Comparison of ENCODE assay signal across 24 mouse cellular contexts in the genomic region with DNA sequence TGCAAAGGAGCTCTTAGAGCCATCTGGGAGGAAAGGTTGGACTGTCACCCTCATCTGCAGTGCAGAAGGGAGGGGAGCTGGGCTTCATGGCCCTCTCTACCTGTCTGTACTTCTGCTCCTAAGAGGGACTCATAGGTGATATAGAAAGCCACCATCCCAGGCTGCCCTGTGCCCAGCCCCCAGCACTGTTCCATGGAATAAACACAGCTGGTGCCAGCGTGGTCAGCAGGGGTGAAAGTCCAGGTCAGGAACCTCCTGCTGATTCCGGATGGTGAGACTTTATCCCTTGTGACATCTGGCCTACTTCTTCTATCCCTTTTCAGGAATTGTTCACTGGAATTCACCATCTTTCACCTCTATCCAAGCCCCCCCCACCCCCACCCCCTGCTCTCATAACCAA. TPM values are rescaled to one million over a fixed set of nuclear protein-coding genes. Genes with fewer than 3 reads are reported as not detected.
DNase-seq lines count a peak whose midpoint lies in the region; ATAC-seq and TF ChIP-seq lines count a peak whose summit lies in the region.
"Had no signal": no experiment of that assay in that cellular context is flagged by ENCODE, and none has a peak within 500 bp of the region (broad histone marks: within the 10 kb centered on the region; RNA-seq: fewer than 3 reads in every experiment).

No protein-coding gene starts in this region.

- no peaks in the 10 kb centered on the region for H3K36me3 ChIP-seq in kidney, adult 2 months (ENCODE audit: control insufficient read depth, insufficient read depth, low read length)
- no peaks in the 10 kb centered on the region for H3K36me3 ChIP-seq in kidney, embryonic 14.5 days (ENCODE audit: control insufficient read depth, insufficient read depth, low read length)
- no peaks in the 10 kb centered on the region for H3K36me3 ChIP-seq in liver, embryonic 13.5 days
- H3K36me3 ChIP-seq: embryonic facial prominence, embryonic 12.5 days; heart, embryonic 15.5 days; limb, embryonic 15.5 days; lung, embryonic 15.5 days; midbrain, embryonic 13.5 days had no signal

- no peak overlapping the region for H3K9ac ChIP-seq in kidney, embryonic 14.5 days (ENCODE audit: low read depth, low read length)
- no peak overlapping the region for H3K9ac ChIP-seq in liver, embryonic 13.5 days
- H3K9ac ChIP-seq: embryonic facial prominence, embryonic 12.5 days; heart, embryonic 15.5 days; limb, embryonic 15.5 days; lung, embryonic 15.5 days; midbrain, embryonic 13.5 days had no signal

- no peak overlapping the region for H3K4me2 ChIP-seq in kidney, embryonic 14.5 days (replicated peaks; ENCODE audit: low read depth, low read length)
- H3K4me2 ChIP-seq in liver, embryonic 13.5 days, result no peak overlapping the region
- H3K4me2 ChIP-seq: embryonic facial prominence, embryonic 12.5 days; heart, embryonic 15.5 days; limb, embryonic 15.5 days; lung, embryonic 15.5 days; midbrain, embryonic 13.5 days had no signal

- WGBS in kidney, adult 2 months, result 40% methylated on average over 2 of the region's 2 CpGs
- 26% methylated on average over 2 of the region's 2 CpGs for WGBS in kidney, embryonic 14.5 days
- WGBS in liver, embryonic 13.5 days (ENCODE audit: insufficient replicate concordance), result 49% methylated on average over 2 of the region's 2 CpGs

- no peak for ATAC-seq in kidney, embryonic 14.5 days (ENCODE audit: low FRiP score, low TSS enrichment)
- peak; percentile 32; the same call in 1 of the 2 replicates for ATAC-seq in liver, embryonic 13.5 days (ENCODE audit: low read depth)
- ATAC-seq: activated CD4-positive, CD25-positive, alpha-beta regulatory T cell, adult 4 months; hindbrain, embryonic 16.5 days; midbrain, embryonic 13.5 days had no signal

- H3K4me1 ChIP-seq in kidney, adult 2 months (ENCODE audit: control insufficient read depth, insufficient read depth, low read length), result peaks cover 36% of the 10 kb centered on the region
- H3K4me1 ChIP-seq in kidney, embryonic 14.5 days (ENCODE audit: control insufficient read depth, insufficient read depth, low read length), result peaks cover 39% of the 10 kb centered on the region
- peaks cover 36% of the 10 kb centered on the region for H3K4me1 ChIP-seq in liver, embryonic 13.5 days (replicated peaks)

- H3K27ac ChIP-seq in kidney, adult 2 months (ENCODE audit: insufficient read depth, low read depth, low read length), result peak overlapping the region; percentile 39; the same call in 1 of the 2 replicates
- no peak overlapping the region for H3K27ac ChIP-seq in kidney, embryonic 14.5 days (ENCODE audit: low read depth, low read length)
- no peak overlapping the region for H3K27ac ChIP-seq in liver, embryonic 13.5 days
- H3K27ac ChIP-seq: embryonic facial prominence, embryonic 12.5 days; heart, embryonic 15.5 days; left cerebral cortex, adult 2 months; limb, embryonic 15.5 days; lung, embryonic 15.5 days; midbrain, embryonic 13.5 days had no signal

- TF ChIP-seq CTCF in kidney, adult 2 months (conservative IDR thresholded peaks at IDR 0.05; ENCODE audit: insufficient read depth, insufficient read length, low read depth, low read length), result no peak

- peak; percentile 94 for DNase-seq in kidney, adult 2 months
- DNase-seq in kidney, adult 9 months, result peak; percentile 92
- peak; percentile 79 for DNase-seq in kidney, postnatal 10 days
- DNase-seq in liver, embryonic 13.5 days, result no peak
- no peak for DNase-seq in T-cell, adult 2 months (ENCODE audit: low spot score)
- DNase-seq in retina, embryonic 14.5 days (ENCODE audit: low spot score), result no peak
- DNase-seq: adrenal gland, adult 8-10 months; cerebellum, adult 11-12 months; cerebellum, postnatal 10 days; heart, postnatal 36 days; lung, postnatal 36 days; thymus, postnatal 25 days had no signal

- no peak overlapping the region for H3K4me3 ChIP-seq in kidney, adult 2 months (ENCODE audit: insufficient read depth, low read depth, low read length)
- no peak overlapping the region for H3K4me3 ChIP-seq in kidney, embryonic 14.5 days (ENCODE audit: low read length)
- H3K4me3 ChIP-seq in liver, embryonic 13.5 days (replicated peaks), result no peak overlapping the region
- H3K4me3 ChIP-seq: embryonic facial prominence, embryonic 12.5 days; heart, embryonic 15.5 days; left cerebral cortex, adult 2 months; limb, embryonic 15.5 days; lung, embryonic 15.5 days; megakaryocyte, embryonic 14.5 days; midbrain, embryonic 13.5 days had no signal

- H3K27me3 ChIP-seq in kidney, adult 2 months (replicated peaks; ENCODE audit: control insufficient read depth, insufficient read depth, low read length), result no peaks in the 10 kb centered on the region
- H3K27me3 ChIP-seq in kidney, embryonic 14.5 days (ENCODE audit: control insufficient read depth, insufficient read depth, low read length), result peaks cover 31% of the 10 kb centered on the region
- peaks cover 52% of the 10 kb centered on the region for H3K27me3 ChIP-seq in liver, embryonic 13.5 days
- H3K27me3 ChIP-seq: midbrain, embryonic 13.5 days had no signal

- no peaks in the 10 kb centered on the region for H3K9me3 ChIP-seq in kidney, embryonic 14.5 days (ENCODE audit: control insufficient read depth, low read length)
- no peaks in the 10 kb centered on the region for H3K9me3 ChIP-seq in liver, embryonic 13.5 days (replicated peaks)
- H3K9me3 ChIP-seq: embryonic facial prominence, embryonic 12.5 days; heart, embryonic 15.5 days; limb, embryonic 15.5 days; lung, embryonic 15.5 days; midbrain, embryonic 13.5 days had no signal

- no peak for TF ChIP-seq POLR2A in kidney, adult 2 months (IDR thresholded peaks at IDR 0.05; ENCODE audit: low read depth, low read length)

RNA-seq across cellular contexts. Expression of gene Pck1, which starts 17.2 kb away (rescaled TPM):
- polyA plus RNA-seq in kidney, adult 2 months (2012; rRNA removed), result 648 and 871 TPM in 2 replicates
- 0.60 and 3.0 TPM in 2 replicates for polyA plus RNA-seq in kidney, embryonic 14.5 days (2014; fragmentation: Nextera tagmentation; extraction: Ambion mirVana)
- polyA plus RNA-seq in liver, embryonic 13.5 days (2015; fragmentation: Nextera tagmentation; extraction: Ambion mirVana), result 0.22 and 0.24 TPM in 2 replicates
- polyA plus RNA-seq: activated CD4-positive, CD25-positive, alpha-beta regulatory T cell, adult 4 months; C2C12; embryonic facial prominence, embryonic 12.5 days; forebrain, embryonic 11.5 days; hindbrain, embryonic 16.5 days; midbrain, embryonic 13.5 days had no signal

RNA-seq across cellular contexts. Expression of gene Zbp1, which starts 48.6 kb away (rescaled TPM):
- polyA plus RNA-seq in kidney, adult 2 months (2012; rRNA removed), result 3.3 and 7.8 TPM in 2 replicates
- 0.26 TPM in 1 of 2 replicates, not detected in the other for polyA plus RNA-seq in kidney, embryonic 14.5 days (2014; fragmentation: Nextera tagmentation; extraction: Ambion mirVana)
- polyA plus RNA-seq in liver, embryonic 13.5 days (2015; fragmentation: Nextera tagmentation; extraction: Ambion mirVana), result 0.73 and 0.87 TPM in 2 replicates
- polyA plus RNA-seq: embryonic facial prominence, embryonic 12.5 days; forebrain, embryonic 11.5 days; hindbrain, embryonic 16.5 days had no signal

RNA-seq across cellular contexts. Expression of gene Ctcfl, which starts 50.8 kb away (rescaled TPM):
- 0.03 TPM in 2 replicates for polyA plus RNA-seq in kidney, adult 2 months (2012; rRNA removed)
- 0.07 and 0.08 TPM in 2 replicates for polyA plus RNA-seq in kidney, embryonic 14.5 days (2014; fragmentation: Nextera tagmentation; extraction: Ambion mirVana)
- polyA plus RNA-seq in liver, embryonic 13.5 days (2015; fragmentation: Nextera tagmentation; extraction: Ambion mirVana), result 0.02 and 0.05 TPM in 2 replicates
- polyA plus RNA-seq: C2C12; forebrain, embryonic 11.5 days had no signal

Comparison
In these comparisons a context has a peak if more than half of its experiments do, and no peak if none do; other contexts are left out.
1. RNA of gene Pck1, which starts 17.2 kb away (polyA plus RNA-seq): 648 to 871 TPM in kidney, adult 2 months; 0.60 to 3.0 TPM in kidney, embryonic 14.5 days and 0.22 to 0.24 TPM in liver, embryonic 13.5 days; every median in the first group is over 100 times any median in the second.
2. DNase-seq: peak in kidney, adult 2 months (single experiment), kidney, adult 9 months (single experiment) and kidney, postnatal 10 days (single experiment); none in liver, embryonic 13.5 days (single experiment), T-cell, adult 2 months (single experiment) and retina, embryonic 14.5 days (single experiment).